Mouse (Mus musculus) erythroblast, embryonic 14.5 days (primary cell): Measurements from ENCODE around the gene Jmjd7. TPM values are rescaled to one million over a fixed set of nuclear protein-coding genes. Genes with fewer than 3 reads are reported as not detected.

Experiments used
- H3K27me3 ChIP-seq: 2 replicates; pipeline ENCODE4 v1.6.1; 2012; ENCODE audit warnings: inconsistent platforms; ENCODE audit not compliant: control insufficient read depth
- H3K36me3 ChIP-seq: 2 replicates; pipeline ENCODE4 v1.6.1; 2012; ENCODE audit warnings: mild to moderate bottlenecking, inconsistent platforms; ENCODE audit not compliant: control insufficient read depth
- H3K4me1 ChIP-seq: 2 replicates; pipeline ENCODE4 v1.6.1; 2012; ENCODE audit warnings: inconsistent platforms; ENCODE audit not compliant: control insufficient read depth
- H3K4me3 ChIP-seq: replicated peaks from 2 replicates; pipeline ENCODE3; 2012; ENCODE audit warnings: moderate library complexity, mild to moderate bottlenecking, inconsistent platforms
- H3K9me3 ChIP-seq: 2 replicates; pipeline ENCODE4 v1.6.1; 2012; ENCODE audit warnings: low read length, inconsistent platforms, mixed read lengths; ENCODE audit not compliant: control insufficient read depth
- GATA1 ChIP-seq: IDR thresholded peaks from 2 replicates; pipeline ENCODE4 v1.6.1; 2012; ENCODE audit warnings: low read length, inconsistent platforms, mixed read lengths
- TAL1 ChIP-seq: IDR thresholded peaks from 3 replicates; pipeline ENCODE4 v1.6.1; 2012; ENCODE audit warnings: low read length, inconsistent platforms, mixed read lengths
- polyA plus RNA-seq: library from polyadenylated mRNA; stranded (reverse); fragments of >175 nt; gene quantifications from 2 replicates; pipeline ENCODE4 v1.2.3, GENCODE M21; 2012

Gene Jmjd7
- polyA plus RNA-seq, 1 experiment = 0.82 TPM

- H3K4me3 ChIP-seq = no peak overlapping the region
- no peaks in the 10 kb centered on the region for H3K9me3 ChIP-seq
- no peaks in the 10 kb centered on the region for H3K27me3 ChIP-seq
- H3K4me1 ChIP-seq = peaks cover under 1% of the 10 kb centered on the region; the same call in 1 of the 2 replicates
- H3K36me3 ChIP-seq = no peaks in the 10 kb centered on the region
- TF ChIP-seq TAL1 = no peak
- TF ChIP-seq GATA1 = no peak
Observed at GRCm38 (mm10) chr2:120007680-120008210, 19.5 kb upstream of the Jmjd7 start.

GRCm38 (mm10) chr2:120008672-120009071 is 18.6 kb upstream of the Jmjd7 start:
- Histone ChIP-seq H3K9me3 (no peaks in the 10 kb centered on the region), H3K27me3 (no peaks in the 10 kb centered on the region), H3K4me1 (peaks cover 7% of the 10 kb centered on the region; the same call in 1 of the 2 replicates), H3K4me3 (no peak overlapping the region), H3K36me3 (no peaks in the 10 kb centered on the region)
- TF ChIP-seq GATA1 (no peak), TAL1 (no peak)

- Histone ChIP-seq H3K9me3 (no peaks in the 10 kb centered on the region), H3K4me1 (peaks cover 22% of the 10 kb centered on the region), H3K36me3 (no peaks in the 10 kb centered on the region; the same call in 1 of the 2 replicates), H3K4me3 (no peak overlapping the region), H3K27me3 (no peaks in the 10 kb centered on the region)
- no peak for TF ChIP-seq TAL1
- no peak for TF ChIP-seq GATA1
Observed at GRCm38 (mm10) chr2:120011462-120012200, 15.7 kb upstream of the Jmjd7 start.

DNA sequence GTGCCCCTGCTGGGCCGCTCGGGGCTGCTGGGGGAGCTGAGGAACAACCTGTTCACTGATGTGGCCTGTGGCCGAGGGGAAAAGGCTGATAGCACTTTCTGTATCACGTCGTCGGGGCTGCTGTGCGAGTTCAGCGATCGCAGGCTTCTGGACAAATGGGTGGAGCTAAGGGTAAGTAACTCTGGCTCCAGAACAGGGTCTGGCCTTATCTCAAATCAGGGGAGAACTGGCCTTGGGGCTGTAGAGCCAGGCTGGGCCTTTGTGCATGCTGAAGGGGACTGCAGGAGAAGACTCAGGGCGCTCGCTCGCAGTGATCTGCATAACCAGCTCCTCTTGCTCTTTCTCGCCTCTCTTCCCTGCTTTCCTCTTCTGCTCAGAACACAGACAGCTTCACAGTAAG is 14.4 kb upstream of the Jmjd7 start:
- H3K9me3 ChIP-seq = no peaks in the 10 kb centered on the region
- peaks cover 5% of the 10 kb centered on the region; the same call in 1 of the 2 replicates for H3K36me3 ChIP-seq
- H3K4me3 ChIP-seq = no peak overlapping the region
- H3K27me3 ChIP-seq = no peaks in the 10 kb centered on the region
- H3K4me1 ChIP-seq = peaks cover 26% of the 10 kb centered on the region
- TF ChIP-seq GATA1 (no peak), TAL1 (no peak)

DNA sequence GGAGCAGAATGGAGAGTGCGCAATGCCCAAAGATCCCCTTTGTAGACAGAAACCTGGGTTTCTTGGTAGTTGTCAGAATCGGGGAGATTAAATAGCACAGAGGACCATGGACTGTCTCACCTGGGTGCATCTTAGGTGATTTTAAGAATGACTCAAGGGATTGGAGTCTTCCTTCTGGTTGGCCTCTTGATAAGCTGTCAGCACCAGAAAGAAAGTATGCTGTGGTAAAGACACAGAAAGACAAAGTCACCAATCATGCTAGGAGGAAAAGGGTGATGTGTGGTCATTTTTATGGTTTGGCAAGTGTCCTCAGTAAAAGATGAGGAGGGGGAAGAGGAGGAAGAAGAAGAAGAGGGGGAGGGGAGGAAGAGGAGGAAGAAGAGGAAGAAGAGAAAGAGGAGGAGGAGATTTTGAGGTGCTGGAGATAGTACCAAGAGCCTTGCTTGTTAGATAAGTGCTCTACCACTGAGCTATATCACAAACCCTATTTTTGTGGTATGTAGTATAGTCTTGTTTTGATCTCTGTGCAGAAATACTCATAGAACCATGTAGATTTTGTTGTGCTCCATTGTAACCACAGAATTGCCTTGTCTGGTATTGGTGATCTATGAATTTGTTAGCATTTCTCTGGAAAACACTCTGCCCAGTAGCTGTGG is 13.3 kb upstream of the Jmjd7 start:
- H3K36me3 ChIP-seq = peaks cover 8% of the 10 kb centered on the region

GRCm38 (mm10) chr2:120015882-120016281 is 11.4 kb upstream of the Jmjd7 start:
- Histone ChIP-seq H3K4me1 (peaks cover 26% of the 10 kb centered on the region), H3K27me3 (no peaks in the 10 kb centered on the region), H3K36me3 (peaks cover 12% of the 10 kb centered on the region), H3K9me3 (no peaks in the 10 kb centered on the region), H3K4me3 (no peak overlapping the region)
- TF ChIP-seq GATA1 (no peak), TAL1 (no peak)

More for the DNA sequence above, 13.3 kb upstream of the Jmjd7 start:
- H3K27me3 ChIP-seq = no peaks in the 10 kb centered on the region
- peaks cover 26% of the 10 kb centered on the region for H3K4me1 ChIP-seq
- TF ChIP-seq TAL1 (no peak), GATA1 (no peak)
- H3K9me3 ChIP-seq = no peaks in the 10 kb centered on the region
- H3K4me3 ChIP-seq = no peak overlapping the region

DNA sequence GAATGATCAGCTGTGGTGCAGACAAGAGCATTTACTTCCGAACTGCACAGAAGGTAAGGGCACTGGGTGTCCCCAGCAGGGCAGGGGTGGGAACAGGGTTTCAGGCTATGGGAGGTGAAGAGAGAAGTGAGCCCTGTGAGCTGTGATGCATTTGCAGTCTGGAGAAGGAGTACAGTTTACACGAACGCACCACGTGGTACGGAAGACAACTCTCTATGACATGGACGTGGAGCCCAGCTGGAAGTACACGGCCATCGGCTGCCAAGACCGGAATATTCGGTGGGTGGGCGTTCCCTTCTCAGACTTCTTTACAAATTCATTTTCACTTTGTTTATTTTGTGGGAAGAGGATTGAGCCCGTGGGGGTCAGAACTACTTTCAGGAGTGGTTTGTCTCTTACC is 9.7 kb upstream of the Jmjd7 start:
- Histone ChIP-seq H3K4me3 (no peak overlapping the region), H3K27me3 (no peaks in the 10 kb centered on the region), H3K4me1 (peaks cover 26% of the 10 kb centered on the region), H3K9me3 (no peaks in the 10 kb centered on the region), H3K36me3 (peaks cover 17% of the 10 kb centered on the region)
- no peak for TF ChIP-seq TAL1
- TF ChIP-seq GATA1 = no peak

DNA sequence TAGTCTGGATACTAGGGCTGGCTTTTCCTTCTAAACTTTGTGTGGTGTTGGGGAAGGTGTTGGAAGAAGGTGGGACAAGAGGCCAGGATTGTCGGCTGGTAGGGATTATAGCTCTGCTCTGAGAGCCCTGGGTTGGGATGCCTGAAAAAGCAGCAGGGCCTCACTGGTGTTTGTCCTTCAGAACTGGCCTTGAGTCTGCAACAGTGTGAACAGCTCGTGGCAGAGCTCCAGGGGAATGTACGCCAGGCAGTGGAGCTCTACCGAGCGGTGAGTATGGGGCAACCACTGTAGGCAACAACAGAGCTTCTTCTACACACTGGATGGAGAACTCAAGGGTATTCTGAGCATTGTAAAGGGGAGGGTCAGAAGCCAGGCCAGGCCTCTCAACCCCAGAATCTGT is 2.9 kb upstream of the Jmjd7 start:
- Histone ChIP-seq H3K36me3 (peaks cover 13% of the 10 kb centered on the region), H3K27me3 (no peaks in the 10 kb centered on the region), H3K9me3 (no peaks in the 10 kb centered on the region), H3K4me1 (peaks cover 23% of the 10 kb centered on the region), H3K4me3 (no peak overlapping the region)
- TF ChIP-seq GATA1 (no peak), TAL1 (no peak)

DNA sequence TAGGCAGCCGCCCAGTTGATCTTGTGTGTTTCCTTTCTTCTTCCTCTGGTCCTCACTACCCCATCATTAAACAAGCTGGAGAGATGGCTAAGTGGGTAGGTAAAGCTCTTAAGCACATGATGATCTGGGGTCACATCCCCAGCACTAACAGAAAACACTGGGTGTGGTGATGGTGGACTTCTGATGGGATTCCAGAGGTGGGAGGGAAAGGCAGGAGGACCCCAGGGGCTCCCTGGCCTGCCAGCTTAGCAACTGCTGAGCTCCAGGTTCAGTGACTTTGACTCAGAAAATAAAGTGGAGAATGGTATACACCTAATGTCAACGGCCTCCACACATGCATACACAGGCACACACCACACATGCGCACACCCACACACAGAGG is 658 bp downstream of the Jmjd7 start:
- peaks cover 33% of the 10 kb centered on the region for H3K4me1 ChIP-seq
- peaks cover 25% of the 10 kb centered on the region for H3K36me3 ChIP-seq
- no peak for TF ChIP-seq TAL1
- TF ChIP-seq GATA1 = no peak
- no peaks in the 10 kb centered on the region for H3K27me3 ChIP-seq
- H3K9me3 ChIP-seq = no peaks in the 10 kb centered on the region
- peak overlapping the region; percentile 83 for H3K4me3 ChIP-seq
